Mouse (Mus musculus) olfactory bulb, adult 2 months (tissue): ENCODE results near the gene Arf4. TPM values are rescaled to one million over a fixed set of nuclear protein-coding genes. Genes with fewer than 3 reads are reported as not detected.

Source experiments
- H3K27ac ChIP-seq: fragments of 200-500 bp; 2 replicates; pipeline ENCODE4 v1.5.1; 2012; ENCODE audit warnings: low read depth, low read length; ENCODE audit not compliant: insufficient read depth
- H3K4me1 ChIP-seq: fragments of 200-500 bp; 2 replicates; pipeline ENCODE4 v1.6.1; 2012; ENCODE audit warnings: low read length; ENCODE audit not compliant: control insufficient read depth, insufficient read depth
- H3K4me3 ChIP-seq: fragments of 200-500 bp; 2 replicates; pipeline ENCODE4 v1.5.1; 2012; ENCODE audit warnings: mild to moderate bottlenecking, low read depth, low read length, moderate library complexity; ENCODE audit not compliant: insufficient read depth
- CTCF ChIP-seq: fragments of 200-500 bp; IDR thresholded peaks from 2 replicates; pipeline ENCODE4 v1.5.1; 2012; ENCODE audit warnings: low read depth, mild to moderate bottlenecking, low read length, moderate library complexity; ENCODE audit not compliant: insufficient read depth
- POLR2A ChIP-seq: fragments of 200-500 bp; IDR thresholded peaks from 2 replicates; pipeline ENCODE4 v1.6.1; 2012; ENCODE audit warnings: mild to moderate bottlenecking, low read depth, low read length, moderate library complexity; ENCODE audit not compliant: insufficient read depth
- WGBS: fragments of 180-500 bp; shearing (Covaris S2); methylation state at CpG from one replicate; pipeline ENCODE4 v1.1.7; 2018; 5-methylcytosine and 5-hydroxymethylcytosine counted together
- polyA plus RNA-seq: library from polyadenylated mRNA; stranded (reverse); fragments of >200 nt; gene quantifications from 2 replicates; pipeline ENCODE4 v1.2.4, GENCODE M21; 2012; ENCODE audit warnings: low replicate concordance; ENCODE audit not compliant: missing spikeins, insufficient read depth, insufficient read length

The Arf4 gene
- not detected in 2 replicates for polyA plus RNA-seq

DNA sequence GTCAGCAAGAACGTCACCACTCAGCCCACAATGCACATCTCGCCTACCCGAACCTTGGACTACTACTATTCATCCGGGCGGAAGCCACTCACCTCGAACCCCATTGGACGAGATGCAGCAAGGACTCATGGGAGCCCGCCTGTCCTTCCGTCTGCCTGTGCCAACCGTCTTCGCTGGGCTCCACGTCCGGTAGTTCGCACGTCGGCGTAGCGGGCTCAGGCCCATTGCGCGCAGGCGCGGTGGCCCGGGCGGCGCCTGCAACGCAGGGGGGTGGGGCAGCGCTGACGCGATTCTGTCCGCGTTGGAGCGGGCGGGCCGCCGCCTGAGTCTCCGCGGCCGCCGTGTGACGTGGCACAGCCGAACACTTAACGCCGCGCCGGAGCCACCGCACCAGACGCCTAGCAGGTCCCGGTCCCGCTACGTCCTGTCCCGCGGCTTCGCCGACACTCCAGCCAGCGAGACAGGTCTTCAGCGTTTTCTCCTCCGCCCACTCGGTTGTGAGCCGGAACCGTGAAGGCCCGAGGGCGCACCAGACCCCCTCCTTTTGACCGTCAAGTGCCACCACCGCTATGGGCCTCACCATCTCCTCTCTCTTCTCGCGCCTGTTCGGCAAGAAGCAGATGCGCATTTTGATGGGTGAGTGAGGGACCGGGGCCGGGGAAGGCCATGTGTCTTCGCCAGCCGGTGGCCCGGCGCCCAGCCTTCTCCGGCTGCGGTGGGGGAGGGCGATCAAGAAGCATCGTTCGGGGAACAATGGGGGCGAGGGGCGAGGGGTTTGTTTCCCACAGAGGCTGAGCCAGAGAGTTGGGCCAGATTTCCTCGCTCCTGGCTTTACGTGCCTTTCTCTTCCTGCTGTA lies at the start of gene Arf4:
Gene Arf4 (plus strand): TSS at position 224 of the 857 bp plus-strand sequence.
- Histone ChIP-seq H3K27ac (peak within 1 kb of the TSS; percentile 87), H3K4me3 (peak within 1 kb of the TSS; percentile 59), H3K4me1 (no peaks in the 10 kb centered on the region)
- under 1% methylated on average over 83 of the region's 83 CpGs for WGBS
- TF ChIP-seq CTCF (no peak), POLR2A (peak; percentile 65)

DNA sequence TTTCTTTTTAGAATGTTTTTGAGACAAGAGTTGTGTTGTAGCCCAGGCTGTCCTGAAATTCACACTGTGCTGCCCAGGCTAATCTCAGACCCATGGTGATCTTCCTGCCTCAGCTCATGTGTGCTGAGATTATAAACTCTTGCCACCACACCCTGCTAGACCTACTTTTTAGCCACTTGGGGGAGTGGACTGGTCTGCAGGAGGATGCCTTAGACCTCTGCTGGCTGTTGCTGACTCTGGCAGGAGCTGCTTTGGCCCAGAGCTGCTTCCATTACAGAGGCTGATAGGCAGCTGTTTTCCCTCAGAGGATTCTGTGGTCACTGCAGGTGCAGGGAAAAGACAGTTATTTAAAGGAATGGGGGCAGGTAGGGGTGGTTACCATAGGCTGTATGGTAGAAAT lies 46.5 kb upstream of the Arf4 start:
- TF ChIP-seq CTCF (no peak), POLR2A (no peak)
- H3K4me3 ChIP-seq: no peak overlapping the region
- peaks cover 7% of the 10 kb centered on the region for H3K4me1 ChIP-seq
- H3K27ac ChIP-seq: no peak overlapping the region

DNA sequence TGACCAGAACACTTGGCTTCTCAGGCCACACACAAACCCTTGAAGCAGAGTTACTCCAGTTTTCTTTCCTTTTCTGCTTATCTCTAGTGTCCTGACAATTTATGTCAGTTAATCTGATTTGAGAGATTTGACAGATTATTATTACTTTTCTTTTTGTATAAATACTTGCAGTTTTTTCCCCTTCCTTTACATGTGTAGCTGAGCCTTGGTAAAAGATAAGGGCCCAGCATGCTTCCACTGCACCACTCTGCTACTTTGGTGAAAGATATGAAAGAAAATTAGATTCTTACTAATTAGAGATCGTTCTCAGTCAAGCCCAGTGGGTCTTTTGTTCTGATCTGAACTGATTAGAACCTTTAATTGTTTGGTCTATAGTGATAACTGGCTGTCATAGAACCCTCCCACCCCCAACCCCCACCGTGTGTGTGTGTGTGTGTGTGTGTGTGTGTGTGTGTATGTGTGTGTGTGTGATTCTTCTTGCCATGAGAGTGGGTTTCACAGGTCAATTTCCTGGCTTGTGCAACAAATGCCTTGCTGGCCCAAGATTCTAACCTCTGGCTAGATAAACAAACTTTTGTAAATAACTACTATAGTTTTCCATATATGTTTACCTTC lies 44.5 kb upstream of the Arf4 start:
- TF ChIP-seq CTCF (no peak), POLR2A (no peak)
- Histone ChIP-seq H3K4me3 (no peak overlapping the region), H3K27ac (no peak overlapping the region), H3K4me1 (peaks cover 5% of the 10 kb centered on the region)
- 36% methylated on average over 2 of the region's 2 CpGs for WGBS

DNA sequence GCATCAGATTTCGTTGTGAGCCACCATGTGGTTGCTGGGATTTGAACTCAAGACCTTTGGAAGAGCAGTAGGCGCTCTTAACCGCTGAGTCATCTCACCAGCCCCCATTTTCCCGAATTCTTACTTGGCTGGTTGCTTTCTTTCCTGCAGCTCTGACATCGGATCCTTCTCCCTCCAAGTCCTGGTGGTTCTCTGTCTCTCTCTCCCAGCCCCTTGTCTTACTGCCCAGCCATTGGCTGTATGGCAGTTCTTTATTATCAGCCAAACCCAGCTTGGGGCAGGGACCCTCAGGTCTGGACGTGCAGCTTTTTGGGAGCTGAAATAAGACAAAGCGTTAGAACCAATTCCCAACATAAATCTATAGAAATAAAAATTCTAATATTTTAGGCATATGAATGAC lies 42.7 kb upstream of the Arf4 start:
- no peak for TF ChIP-seq CTCF
- no peak for TF ChIP-seq POLR2A
- Histone ChIP-seq H3K27ac (peak overlapping the region; percentile 89), H3K4me3 (no peak overlapping the region), H3K4me1 (peaks cover 5% of the 10 kb centered on the region)
- WGBS: 64% methylated on average over 7 of the region's 7 CpGs

DNA sequence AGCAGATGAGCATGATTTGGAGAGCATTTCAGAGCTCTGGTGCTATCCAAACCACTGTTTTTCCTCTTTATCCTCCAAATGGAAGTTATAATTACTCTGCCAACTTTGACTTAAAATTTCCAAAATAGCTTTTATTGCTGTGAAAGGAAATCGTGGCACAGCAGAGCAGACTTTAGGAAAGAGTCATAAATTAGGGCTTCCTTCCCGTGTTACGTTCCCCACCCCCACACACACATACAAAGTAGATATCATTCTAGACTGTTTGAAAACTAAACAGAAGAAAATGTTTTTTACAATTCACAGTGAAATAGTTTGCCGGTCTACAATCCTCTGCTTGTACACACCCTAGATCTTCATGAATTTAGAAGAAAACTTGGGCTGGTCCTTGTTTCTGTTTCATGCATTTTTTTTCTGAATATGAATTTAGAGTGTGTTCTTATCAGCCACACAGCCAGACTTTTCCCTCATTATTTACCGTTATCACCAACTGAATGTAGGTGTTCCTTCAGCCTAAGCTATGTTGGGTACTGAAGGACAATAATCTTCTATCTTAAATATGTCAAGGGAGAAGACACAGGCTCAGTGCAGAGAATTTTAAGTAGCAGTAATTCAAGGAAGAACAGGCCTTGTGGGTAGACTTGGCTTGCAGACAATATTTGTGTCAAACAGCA lies 42.0 kb upstream of the Arf4 start:
- no peak overlapping the region for H3K4me3 ChIP-seq
- no peak for TF ChIP-seq POLR2A
- no peak for TF ChIP-seq CTCF
- WGBS: 21% methylated on average over 5 of the region's 5 CpGs
- H3K4me1 ChIP-seq: peaks cover 5% of the 10 kb centered on the region
- H3K27ac ChIP-seq: no peak overlapping the region

DNA sequence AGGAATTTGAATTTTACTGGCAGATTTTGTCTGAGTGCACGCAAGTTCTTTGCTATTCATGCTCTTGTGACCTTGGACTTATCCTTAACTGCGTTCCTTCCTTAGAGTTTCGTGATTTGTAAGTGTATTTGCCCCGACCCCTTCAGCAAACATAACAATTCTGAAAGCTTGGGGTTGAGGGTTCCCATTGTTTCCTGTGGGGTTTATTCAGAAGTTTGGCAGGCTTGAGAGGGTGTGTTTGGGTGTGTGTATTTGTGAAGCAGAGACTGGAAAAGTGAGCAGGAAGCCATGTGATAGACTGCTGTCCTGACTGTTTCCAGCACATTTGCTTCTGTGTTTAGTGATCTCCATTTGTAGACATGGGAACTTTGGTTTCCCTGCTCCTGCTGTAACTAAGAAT lies 32.5 kb upstream of the Arf4 start:
- TF ChIP-seq CTCF: no peak
- TF ChIP-seq POLR2A: no peak
- 57% methylated on average over 4 of the region's 4 CpGs for WGBS
- H3K4me3 ChIP-seq: no peak overlapping the region

DNA sequence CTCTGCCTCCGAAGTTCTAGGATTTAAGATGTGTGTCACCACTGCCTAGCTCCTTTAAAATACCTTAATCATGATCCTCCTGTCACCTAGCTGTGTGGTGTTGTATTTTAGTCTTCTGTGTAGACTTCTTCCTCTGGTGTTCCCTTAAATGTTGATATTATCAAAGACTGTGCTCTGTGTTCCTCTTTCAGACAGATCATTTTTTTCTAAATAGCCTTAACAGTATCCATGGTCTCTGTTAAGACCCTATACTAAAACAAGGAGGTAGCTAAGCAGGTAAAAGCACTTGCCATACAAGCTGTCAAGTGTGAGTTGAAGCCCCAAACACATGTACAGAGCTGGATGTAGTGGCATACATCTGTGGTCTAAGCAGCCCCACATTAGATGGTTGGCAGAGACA lies 28.2 kb upstream of the Arf4 start:
- H3K4me1 ChIP-seq: no peaks in the 10 kb centered on the region
- no peak overlapping the region for H3K27ac ChIP-seq
- TF ChIP-seq CTCF: no peak
- no peak overlapping the region for H3K4me3 ChIP-seq
- 94% methylated on average over 1 of the region's 1 CpGs for WGBS

More for the DNA sequence above, 32.5 kb upstream of the Arf4 start:
- Histone ChIP-seq H3K27ac (no peak overlapping the region), H3K4me1 (no peaks in the 10 kb centered on the region)

DNA sequence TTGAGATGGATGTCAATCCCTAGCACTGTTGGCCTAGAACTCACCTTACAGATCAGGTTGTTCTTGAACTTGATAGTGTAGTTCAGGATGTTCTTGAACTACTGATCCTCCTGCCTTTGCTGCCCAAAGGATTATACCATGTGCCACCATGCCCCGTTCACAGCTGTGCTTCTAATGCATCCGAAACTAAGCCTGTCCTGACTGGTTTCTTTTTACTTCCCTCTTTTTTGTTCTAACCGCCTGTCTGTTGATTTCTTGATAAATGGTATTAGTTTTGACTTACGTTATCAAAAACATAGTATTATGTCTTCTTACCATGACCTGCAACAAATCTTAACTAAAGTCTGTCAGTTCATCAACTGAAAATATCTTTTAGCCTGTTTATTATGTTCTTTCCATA lies 27.2 kb upstream of the Arf4 start:
- Histone ChIP-seq H3K4me1 (no peaks in the 10 kb centered on the region), H3K27ac (no peak overlapping the region), H3K4me3 (no peak overlapping the region)
- 93% methylated on average over 4 of the region's 4 CpGs for WGBS
- no peak for TF ChIP-seq CTCF

DNA sequence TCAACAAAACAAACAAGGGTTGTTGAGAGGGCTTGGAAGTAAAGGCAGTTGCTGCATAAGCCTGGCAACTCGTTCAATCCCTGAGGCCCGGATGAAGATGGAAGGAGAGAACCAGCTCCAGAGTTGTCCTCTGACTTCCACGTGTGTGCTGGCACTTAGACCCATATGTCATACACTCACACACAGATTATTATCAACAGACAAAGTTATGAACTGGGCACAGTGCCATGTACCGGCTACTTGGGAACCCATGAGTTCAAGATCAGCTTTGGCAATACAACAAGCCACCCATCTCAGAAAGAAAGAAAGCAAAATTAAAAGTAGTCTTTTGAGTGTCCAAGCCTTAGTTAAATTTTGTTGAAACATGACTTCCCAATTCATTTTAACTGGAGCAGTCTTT lies 12.6 kb upstream of the Arf4 start:
- no peak overlapping the region for H3K4me3 ChIP-seq
- WGBS: 89% methylated on average over 4 of the region's 4 CpGs
- TF ChIP-seq CTCF (no peak), POLR2A (no peak)
- no peak overlapping the region for H3K27ac ChIP-seq
- no peaks in the 10 kb centered on the region for H3K4me1 ChIP-seq
